Mouse (Mus musculus): ENCODE measurements around the gene Foxp1.

Gene Foxp1

DNA sequence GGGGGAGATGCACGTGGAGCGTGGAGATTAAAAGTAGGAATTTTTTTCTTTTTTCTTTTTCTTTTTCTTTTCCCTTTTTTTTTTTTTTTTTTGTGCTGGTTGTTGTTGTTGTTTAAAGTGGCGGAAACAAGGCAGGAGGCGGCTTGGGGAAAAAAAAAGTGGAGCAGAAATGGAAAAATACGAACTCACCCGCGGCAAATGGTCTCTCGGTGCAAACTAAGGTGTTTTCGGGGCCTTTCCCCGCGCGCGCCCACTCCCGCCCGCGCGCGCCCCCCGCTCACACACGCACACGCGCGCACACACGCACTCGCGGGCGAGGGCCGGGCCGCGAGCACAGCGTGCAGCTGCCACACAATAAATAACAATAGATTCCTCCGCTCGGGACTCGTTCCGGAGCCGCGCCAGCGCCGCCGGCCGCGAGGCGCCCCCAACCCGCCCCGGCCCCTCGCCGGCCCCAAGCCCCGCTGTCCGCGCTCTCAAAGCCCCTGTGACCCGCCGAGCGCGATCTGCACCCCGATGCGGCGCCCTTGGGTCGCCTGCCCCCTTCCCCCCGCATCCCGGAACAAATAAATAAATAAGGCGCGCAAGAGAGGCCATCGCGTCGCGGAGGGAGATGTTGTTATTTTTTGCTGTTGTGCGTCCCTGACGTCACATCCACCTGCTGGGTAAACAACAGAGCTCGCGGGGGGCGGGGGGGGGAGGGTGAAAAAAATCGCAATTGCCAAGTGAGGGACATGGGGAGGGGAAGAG lies at the start of gene Foxp1:
TSS of gene Foxp1 (minus strand) at position 363 of the 750 bp plus-strand sequence.
- under 1% methylated on average over 71 of the region's 72 CpGs for WGBS

DNA sequence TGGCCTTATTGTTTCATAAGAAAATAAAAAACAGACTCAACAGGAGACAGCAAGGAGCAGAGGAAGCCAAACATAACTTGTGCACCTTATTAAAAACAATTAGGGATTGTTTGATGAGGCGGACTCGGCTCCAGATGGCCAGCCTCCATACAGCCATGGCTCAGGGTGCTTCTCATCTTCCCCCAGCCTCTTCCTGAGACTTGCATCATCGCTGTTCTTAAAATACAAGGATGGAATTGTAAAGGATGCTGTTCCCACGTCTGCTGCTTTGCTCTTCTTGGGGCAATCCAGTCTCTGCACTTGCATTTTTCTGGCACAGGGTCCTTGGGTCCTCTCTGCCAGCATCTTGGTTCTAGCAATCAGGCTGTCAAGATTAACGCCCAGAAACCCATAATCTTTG lies 49.5 kb upstream of the Foxp1 start:
- 38% methylated on average over 5 of the region's 5 CpGs for WGBS

- 51% methylated on average over 8 of the region's 8 CpGs for WGBS
Observed at GRCm38 (mm10) chr6:99566921-99567320, 44.4 kb upstream of the Foxp1 start.

DNA sequence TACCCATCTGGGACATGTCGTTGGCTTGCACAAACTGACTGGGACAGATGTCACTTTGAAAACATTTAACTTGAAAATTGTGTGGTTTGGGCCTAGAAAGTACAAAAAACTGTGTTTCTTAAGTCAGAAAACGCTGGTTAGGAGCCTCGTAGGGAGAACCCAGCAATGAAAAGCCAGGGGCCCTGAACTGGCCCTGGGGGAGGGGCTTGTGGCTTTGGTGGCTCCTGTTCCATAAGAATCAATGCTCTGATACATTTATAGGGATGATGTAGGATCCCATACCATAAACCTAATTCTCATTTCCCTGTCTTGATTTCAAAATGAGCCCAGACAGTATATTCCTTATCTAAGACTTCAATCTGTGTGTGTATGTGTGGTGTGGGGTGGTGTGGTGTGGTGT lies 42.2 kb upstream of the Foxp1 start:
- WGBS, result 84% methylated on average over 3 of the region's 3 CpGs

- WGBS, result 81% methylated on average over 5 of the region's 5 CpGs
Observed at GRCm38 (mm10) chr6:99556950-99557349, 34.4 kb upstream of the Foxp1 start.

GRCm38 (mm10) chr6:99552816-99553215 lies 30.3 kb upstream of the Foxp1 start:
- WGBS, result 90% methylated on average over 1 of the region's 1 CpGs

DNA sequence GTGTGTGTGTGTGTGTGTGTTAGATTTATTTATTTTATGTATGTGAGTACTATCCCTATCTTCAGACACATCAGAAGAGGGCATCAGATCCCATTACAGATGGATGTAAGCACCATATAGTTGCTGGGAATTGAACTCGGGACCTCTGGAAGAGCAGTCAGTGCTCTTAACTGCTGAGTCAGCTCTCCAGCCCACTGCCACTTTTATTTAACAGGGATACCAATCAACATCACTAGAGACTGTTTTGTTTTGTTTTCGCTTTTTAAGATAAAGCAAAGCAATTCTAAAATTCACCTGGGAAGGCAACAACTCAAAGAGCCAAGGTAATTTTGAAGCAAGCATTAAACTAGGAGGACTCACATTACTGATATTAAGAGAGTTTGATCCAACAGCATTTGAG lies 23.9 kb upstream of the Foxp1 start:
- WGBS, result 95% methylated on average over 2 of the region's 2 CpGs

- WGBS, result 67% methylated on average over 6 of the region's 6 CpGs
Observed at GRCm38 (mm10) chr6:99545437-99545836, 22.9 kb upstream of the Foxp1 start.

- 74% methylated on average over 3 of the region's 3 CpGs for WGBS
Observed at GRCm38 (mm10) chr6:99541105-99541504, 18.6 kb upstream of the Foxp1 start.

DNA sequence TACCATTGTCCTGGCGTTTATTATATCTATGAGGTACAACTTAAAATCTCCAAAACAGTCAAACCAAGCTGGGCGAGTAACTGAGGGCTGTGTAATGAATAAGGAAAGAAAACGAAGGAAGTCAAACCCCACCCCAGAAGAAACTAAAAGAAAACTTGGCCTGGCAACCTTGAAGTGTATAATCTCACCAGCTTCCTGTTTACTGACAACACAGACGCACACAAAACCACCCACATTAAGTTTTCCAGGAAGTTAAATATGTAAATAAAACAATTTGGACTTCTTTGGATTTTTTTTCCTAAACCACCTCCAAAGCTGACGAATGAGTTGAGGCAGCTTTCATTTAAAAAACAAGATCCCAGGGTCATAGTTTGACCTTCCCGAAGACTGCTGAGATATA lies 18.1 kb upstream of the Foxp1 start:
- WGBS, result 77% methylated on average over 6 of the region's 6 CpGs

GRCm38 (mm10) chr6:99540146-99540545 lies 17.6 kb upstream of the Foxp1 start:
- 75% methylated on average over 5 of the region's 5 CpGs for WGBS

DNA sequence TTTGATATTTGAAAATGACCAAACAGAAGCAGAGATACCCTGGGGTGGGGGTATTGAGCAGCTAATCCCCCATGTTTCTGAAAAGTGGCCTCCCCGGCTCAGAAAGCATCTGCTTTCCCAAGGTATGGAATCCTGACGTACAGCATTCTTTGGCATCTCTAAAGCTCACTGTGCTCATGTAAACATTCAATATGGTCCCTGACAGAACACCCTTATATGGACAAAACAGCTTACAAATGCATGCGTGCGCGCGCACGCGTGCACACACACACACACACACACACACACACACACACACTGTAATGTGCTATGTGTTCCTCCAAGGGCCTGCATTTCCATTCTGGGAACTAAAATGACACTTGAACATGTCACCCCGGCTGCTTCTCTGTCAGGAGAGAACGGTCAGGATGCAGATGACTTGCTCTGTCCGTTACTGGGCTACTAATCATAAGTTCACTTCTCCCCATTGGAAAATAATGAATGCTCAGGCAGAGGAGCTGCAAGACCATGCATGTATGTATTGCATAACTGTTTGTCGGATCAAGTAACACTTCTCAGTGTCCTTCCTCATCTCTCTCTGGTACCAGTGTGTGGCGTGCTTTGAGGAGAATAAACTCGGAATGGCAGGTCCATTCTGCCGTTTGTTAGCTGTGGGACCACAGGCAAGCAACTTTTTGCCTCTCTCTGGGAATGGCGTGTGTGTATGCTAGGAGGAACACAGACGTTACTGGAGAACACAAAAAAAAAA lies 15.8 kb upstream of the Foxp1 start:
- 92% methylated on average over 17 of the region's 17 CpGs for WGBS

- WGBS, result 53% methylated on average over 5 of the region's 5 CpGs
Observed at GRCm38 (mm10) chr6:99534211-99534745, 11.8 kb upstream of the Foxp1 start.

DNA sequence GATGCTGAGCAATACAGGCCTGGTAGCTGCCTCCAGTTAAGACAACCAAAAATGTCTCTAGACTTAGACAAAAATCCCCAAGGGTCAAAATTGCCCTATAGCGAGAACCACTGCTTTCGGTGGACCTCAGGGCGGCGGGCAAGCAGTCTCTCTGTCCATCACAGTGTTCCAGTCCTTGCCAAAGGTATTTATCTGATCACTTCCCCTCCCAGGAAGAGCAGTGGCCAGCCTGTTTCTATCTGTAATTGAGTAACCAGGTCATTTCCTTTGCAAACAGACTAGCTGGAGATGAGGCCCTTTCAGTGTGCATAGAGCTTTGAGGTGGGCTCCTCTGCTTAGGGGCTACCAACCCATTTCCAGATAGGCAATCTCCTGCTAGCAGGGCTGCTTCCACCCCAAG lies 9.9 kb upstream of the Foxp1 start:
- WGBS, result 94% methylated on average over 4 of the region's 4 CpGs

- WGBS, result 67% methylated on average over 2 of the region's 2 CpGs
Observed at GRCm38 (mm10) chr6:99528972-99529371, 6.5 kb upstream of the Foxp1 start.

- 88% methylated on average over 6 of the region's 6 CpGs for WGBS
Observed at GRCm38 (mm10) chr6:99527457-99528105, 5.1 kb upstream of the Foxp1 start.

DNA sequence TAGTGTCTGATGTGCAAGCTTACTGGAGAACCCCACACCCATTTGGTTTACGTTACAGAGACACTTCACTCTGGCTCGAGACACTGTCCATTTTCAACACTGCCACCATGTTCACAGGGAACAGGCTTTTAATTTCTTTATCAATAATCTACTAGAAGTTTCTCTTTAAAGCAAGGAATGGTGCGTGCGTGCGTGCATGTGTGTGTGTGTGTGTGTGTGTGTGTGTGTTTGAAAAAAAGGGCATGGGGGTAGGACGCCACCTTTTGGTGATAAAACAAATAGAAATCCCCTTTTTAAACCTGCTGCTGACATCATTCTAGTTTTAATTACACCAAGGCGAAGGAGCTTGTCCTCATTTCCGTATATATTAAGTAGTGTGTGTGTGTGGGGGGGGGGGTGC lies 2.8 kb upstream of the Foxp1 start:
- WGBS, result 22% methylated on average over 8 of the region's 8 CpGs

GRCm38 (mm10) chr6:99523679-99524370 lies 1.3 kb upstream of the Foxp1 start:
- WGBS, result 24% methylated on average over 10 of the region's 10 CpGs

GRCm38 (mm10) chr6:99523109-99523632 lies 650 bp upstream of the Foxp1 start:
- WGBS, result under 1% methylated on average over 22 of the region's 22 CpGs

GRCm38 (mm10) chr6:99521641-99522358 lies 721 bp downstream of the Foxp1 start:
- under 1% methylated on average over 63 of the region's 64 CpGs for WGBS
